9 mouse cellular contexts compared by ENCODE assay signal in genomic region chr15:84663685-84664060, GRCm38 (mm10). TPM values are rescaled to one million over a fixed set of nuclear protein-coding genes. Genes with fewer than 3 reads are reported as not detected.
DNase-seq lines count a peak whose midpoint lies in the region; ATAC-seq and TF ChIP-seq lines count a peak whose summit lies in the region.
"Had no signal": no experiment of that assay in that cellular context is flagged by ENCODE, and none has a peak within 500 bp of the region (broad histone marks: within the 10 kb centered on the region; RNA-seq: fewer than 3 reads in every experiment).

No protein-coding gene starts in this region.

- H3K4me3 ChIP-seq in left cerebral cortex, adult 2 months, result peak overlapping the region; percentile 47
- H3K4me3 ChIP-seq in forebrain, embryonic 12.5 days (replicated peaks), result peak overlapping the region; percentile 56
- H3K4me3 ChIP-seq in limb, embryonic 10.5 days, result peak overlapping the region; percentile 61
- peak overlapping the region; percentile 57 for H3K4me3 ChIP-seq in neural tube, embryonic 14.5 days (ENCODE audit: low read depth, low read length)

- peaks cover 56% of the 10 kb centered on the region for H3K27me3 ChIP-seq in forebrain, embryonic 12.5 days
- H3K27me3 ChIP-seq in limb, embryonic 10.5 days (ENCODE audit: low read depth, poor library complexity, severe bottlenecking), result peaks cover 36% of the 10 kb centered on the region
- no peaks in the 10 kb centered on the region; the same call in 1 of the 2 replicates for H3K27me3 ChIP-seq in neural tube, embryonic 14.5 days (ENCODE audit: control insufficient read depth, insufficient read depth, low read length)

- intact Hi-C loops in left cerebral cortex, adult 2 months (cut with DNase I), result loop anchor here (2.0 kb wide), 1 partner anchor 25 kb away; no protein-coding TSS in a partner anchor
- intact Hi-C loops in left cerebral cortex, postnatal 36 days (cut with DNase I), result loop anchor here (1.0 kb wide), 1 partner anchor 23 kb away; no protein-coding TSS in a partner anchor
- intact Hi-C loops in gastrocnemius, postnatal 14 days (cut with DNase I; ENCODE audit: low total_unique reads), result no loop called here

- 46% methylated on average over 10 of the region's 10 CpGs for WGBS in forebrain, embryonic 12.5 days
- WGBS in limb, embryonic 10.5 days, result 49% methylated on average over 10 of the region's 10 CpGs
- 54% methylated on average over 10 of the region's 10 CpGs for WGBS in neural tube, embryonic 14.5 days

- H3K4me2 ChIP-seq in forebrain, embryonic 12.5 days, result peak overlapping the region; percentile 86
- peak overlapping the region; percentile 73 for H3K4me2 ChIP-seq in neural tube, embryonic 14.5 days (ENCODE audit: low read depth, low read length)

- DNase-seq in left cerebral cortex, adult 2 months (ENCODE audit: extremely low spot score in 1 of 2, low spot score in 2 of 2), result no peak
- no peak for DNase-seq in left cerebral cortex, postnatal 36 days (ENCODE audit: low spot score in 2 of 2)
- DNase-seq in limb, embryonic 10.5 days (ENCODE audit: low spot score), result no peak
- DNase-seq in adipocyte (ENCODE audit: low spot score), result no peak
- no peak for DNase-seq in gastrocnemius, postnatal 14 days

- no peaks in the 10 kb centered on the region for H3K36me3 ChIP-seq in forebrain, embryonic 12.5 days (replicated peaks)
- no peaks in the 10 kb centered on the region for H3K36me3 ChIP-seq in limb, embryonic 10.5 days
- no peaks in the 10 kb centered on the region for H3K36me3 ChIP-seq in neural tube, embryonic 14.5 days (ENCODE audit: control insufficient read depth, insufficient read depth, low read length)

- ATAC-seq in forebrain, embryonic 12.5 days (ENCODE audit: low FRiP score), result peak; percentile 34; the same call in 1 of the 2 replicates
- ATAC-seq in neural tube, embryonic 14.5 days (ENCODE audit: low read depth), result peak; percentile 19; the same call in 1 of the 2 replicates
- ATAC-seq in activated CD4-positive, CD25-positive, alpha-beta regulatory T cell, adult 4 months, result no peak

- H3K9ac ChIP-seq in forebrain, embryonic 12.5 days, result peak overlapping the region; percentile 59
- H3K9ac ChIP-seq in neural tube, embryonic 14.5 days (replicated peaks; ENCODE audit: low read depth, low read length), result peak overlapping the region; percentile 69

- no peak for TF ChIP-seq CTCF in left cerebral cortex, adult 2 months (IDR thresholded peaks at IDR 0.05)

- peak overlapping the region; percentile 48 for H3K27ac ChIP-seq in left cerebral cortex, adult 2 months
- no peak overlapping the region for H3K27ac ChIP-seq in forebrain, embryonic 12.5 days
- H3K27ac ChIP-seq in limb, embryonic 10.5 days, result peak overlapping the region; percentile 69
- peak overlapping the region; percentile 55; the same call in 1 of the 2 replicates for H3K27ac ChIP-seq in neural tube, embryonic 14.5 days (ENCODE audit: low read depth, low read length)
- H3K27ac ChIP-seq: macrophage had no signal

- H3K9me3 ChIP-seq in forebrain, embryonic 12.5 days, result no peaks in the 10 kb centered on the region
- no peaks in the 10 kb centered on the region for H3K9me3 ChIP-seq in limb, embryonic 10.5 days (replicated peaks)
- no peaks in the 10 kb centered on the region for H3K9me3 ChIP-seq in neural tube, embryonic 14.5 days (ENCODE audit: control insufficient read depth, low read length)

- H3K4me1 ChIP-seq in forebrain, embryonic 12.5 days, result peaks cover 30% of the 10 kb centered on the region
- peaks cover 34% of the 10 kb centered on the region for H3K4me1 ChIP-seq in limb, embryonic 10.5 days
- H3K4me1 ChIP-seq in neural tube, embryonic 14.5 days (ENCODE audit: control insufficient read depth, insufficient read depth, low read length), result peaks cover 27% of the 10 kb centered on the region

RNA-seq across cellular contexts. Expression of gene Prr5, which starts 5.7 kb away (rescaled TPM):
- 10 to 100 TPM; 13.8 to 14.1 TPM for total RNA-seq in left cerebral cortex, adult 2 months (2021)
- 10 to 100 TPM; 11.8 to 12.0 TPM for total RNA-seq in left cerebral cortex, postnatal 36 days (2021)
- polyA plus RNA-seq in forebrain, embryonic 12.5 days (2016; fragmentation: Nextera tagmentation; extraction: Ambion mirVana), result 7.6 and 10.1 TPM in 2 replicates
- polyA plus RNA-seq in limb, embryonic 10.5 days (2016; fragmentation: Nextera tagmentation; extraction: Ambion mirVana), result 16.3 and 16.5 TPM in 2 replicates
- polyA plus RNA-seq in neural tube, embryonic 14.5 days (2014; fragmentation: Nextera tagmentation; extraction: Ambion mirVana), result 23.6 and 27.9 TPM in 2 replicates
- not detected for polyA plus RNA-seq in activated CD4-positive, CD25-positive, alpha-beta regulatory T cell, adult 4 months (2017; shearing (Covaris generic))
- total RNA-seq in gastrocnemius, postnatal 14 days (2021), result 1 to 10 TPM; 7.3 to 8.5 TPM

RNA-seq across cellular contexts. Expression of gene Arhgap8, which starts 56.2 kb away (rescaled TPM):
- not detected for total RNA-seq in left cerebral cortex, adult 2 months (2021)
- under 1 TPM; 0.74 to 0.75 TPM for total RNA-seq in left cerebral cortex, postnatal 36 days (2021)
- 0.60 and 1.1 TPM in 2 replicates for polyA plus RNA-seq in forebrain, embryonic 12.5 days (2016; fragmentation: Nextera tagmentation; extraction: Ambion mirVana)
- 3.5 and 4.1 TPM in 2 replicates for polyA plus RNA-seq in limb, embryonic 10.5 days (2016; fragmentation: Nextera tagmentation; extraction: Ambion mirVana)
- polyA plus RNA-seq in neural tube, embryonic 14.5 days (2014; fragmentation: Nextera tagmentation; extraction: Ambion mirVana), result 2.5 and 2.8 TPM in 2 replicates
- not detected for polyA plus RNA-seq in activated CD4-positive, CD25-positive, alpha-beta regulatory T cell, adult 4 months (2017; shearing (Covaris generic))
- under 1 TPM in 1 of 2 experiments, not detected in 1; 0.29 TPM for total RNA-seq in gastrocnemius, postnatal 14 days (2021)
- polyA plus RNA-seq: macrophage had no signal
